Mouse (Mus musculus) liver, embryonic 14.5 days (tissue): Measurements from ENCODE around the gene Tarsl2.

Experiments used
- CTCF ChIP-seq: IDR thresholded peaks from 2 replicates; pipeline ENCODE4 v1.5.1; 2016; ENCODE audit warnings: antibody characterized with exemption, low read depth, control low read depth
- EP300 ChIP-seq: IDR thresholded peaks from 2 replicates; pipeline ENCODE4 v1.6.1; 2016; ENCODE audit warnings: antibody characterized with exemption, low read depth

DNA sequence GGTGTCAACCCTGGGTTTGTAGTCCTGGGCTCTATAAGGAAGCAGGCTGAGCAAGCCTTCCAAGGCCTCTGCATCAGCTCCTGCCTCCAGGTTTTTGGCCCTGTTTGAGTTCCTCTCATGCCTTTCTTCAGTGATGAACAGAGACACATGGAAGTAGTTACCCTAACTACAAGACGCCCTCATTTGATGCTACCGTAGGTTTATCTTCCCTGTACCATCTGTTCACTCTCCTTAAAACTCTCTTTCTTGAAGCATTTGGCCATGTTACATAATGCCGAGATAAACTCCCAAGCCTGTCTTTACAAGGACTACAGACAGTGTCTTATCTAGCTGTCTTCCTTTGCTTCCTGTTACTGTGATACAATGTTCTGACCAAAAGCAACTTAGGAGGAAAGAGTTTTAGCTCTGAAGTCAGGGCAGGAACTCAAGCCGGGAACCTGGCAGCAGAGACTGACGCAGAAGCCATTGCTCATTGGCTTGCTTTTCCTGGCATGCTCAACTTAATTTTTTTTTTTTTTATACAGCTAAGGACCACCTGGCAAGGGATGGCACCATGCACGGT, 4.8 kb upstream of the Tarsl2 start:
- TF ChIP-seq CTCF (no peak), EP300 (peak; percentile 91)
